Mouse (Mus musculus) skeletal muscle tissue, adult 2 months (tissue): Measurements from ENCODE around the gene Abcb4.
"Not testable (repeated sequence)": the region's sequence is repeated elsewhere in the genome, so short reads cannot be mapped to it uniquely, and the experiment has no call there.

ENCODE experiments used
- DNase-seq: peaks from one replicate; pipeline ENCODE4 v3.0.0-alpha.2; 2012; ENCODE audit warnings: low read depth, low spot score

Gene Abcb4

DNA sequence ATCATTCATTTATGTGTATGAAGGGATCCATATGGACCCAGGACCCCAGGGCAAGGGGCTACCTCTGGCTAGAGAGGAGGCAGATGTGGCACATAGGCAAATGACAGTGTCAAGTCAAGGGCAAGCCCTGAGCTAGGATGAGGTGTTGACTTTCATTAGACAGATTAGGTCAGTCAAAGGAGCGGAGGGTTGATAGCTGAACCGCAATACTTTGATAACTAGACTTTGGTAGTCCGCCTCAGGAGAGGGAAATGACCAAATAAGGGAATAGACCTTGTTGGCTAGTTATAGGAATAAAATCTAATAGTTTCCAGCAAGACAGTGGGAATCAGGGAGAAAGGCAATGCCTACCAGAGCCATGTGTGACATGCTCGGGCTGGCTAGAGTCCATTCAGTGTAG lies 105.6 kb downstream of the Abcb4 start:
- DNase-seq: no peak

DNA sequence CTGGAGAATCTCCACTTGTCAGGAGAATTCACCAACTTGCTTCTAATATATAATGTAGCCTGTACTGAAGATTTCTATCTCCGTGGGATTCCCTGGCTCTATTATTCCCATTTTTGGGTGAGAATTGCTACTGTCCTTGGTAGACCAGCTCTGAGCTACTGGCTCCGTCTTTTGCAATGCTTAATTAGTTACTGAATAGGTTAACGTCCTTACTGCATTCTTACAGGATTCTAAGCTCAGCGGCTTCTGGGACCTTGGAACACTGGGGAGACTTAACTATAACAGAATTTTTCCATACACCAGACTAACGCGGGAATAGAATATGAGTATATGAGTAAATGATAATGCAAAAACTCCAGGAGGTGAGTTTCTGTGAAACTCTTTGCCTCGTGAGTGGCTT lies 106.5 kb downstream of the Abcb4 start:
- not testable (repeated sequence) for DNase-seq

GRCm38 (mm10) chr5:9006585-9006984 lies 113.1 kb downstream of the Abcb4 start:
- not testable (repeated sequence) for DNase-seq
